Mouse (Mus musculus): Measurements from ENCODE around the gene Robo2. TPM values are rescaled to one million over a fixed set of nuclear protein-coding genes. Genes with fewer than 3 reads are reported as not detected.

The Robo2 gene
- total and polyA plus RNA-seq, 3 experiments: not detected

- no peaks in the 10 kb centered on the region for H3K79me2 ChIP-seq (ENCODE audit: control insufficient read depth, insufficient read depth, low read length, poor library complexity)
- TF ChIP-seq ELF1 (IDR thresholded peaks at IDR 0.05; ENCODE audit: low read depth, low read length) (no peak), E2F4 (IDR thresholded peaks at IDR 0.05; ENCODE audit: borderline replicate concordance, low read depth, low read length) (no peak), ETS1 (IDR thresholded peaks at IDR 0.05; ENCODE audit: low read depth, low read length) (no peak), GABPA (IDR thresholded peaks at IDR 0.05; ENCODE audit: low read depth, low read length) (no peak), EP300 (IDR thresholded peaks at IDR 0.05; ENCODE audit: low read depth in 1 of 2, low read length in 2 of 2) (no peak), CHD1 (IDR thresholded peaks at IDR 0.05; ENCODE audit: low read depth, low read length) (no peak), MYB (IDR thresholded peaks at IDR 0.05; ENCODE audit: low read depth, low read length) (no peak), USF2 (IDR thresholded peaks at IDR 0.05; ENCODE audit: borderline replicate concordance in 1 of 2, insufficient read depth in 1 of 2, low read depth in 1 of 2, low read length in 2 of 2) (no peak), HCFC1 (IDR thresholded peaks at IDR 0.05; ENCODE audit: low read depth, low read length) (no peak), NELFE (IDR thresholded peaks at IDR 0.05; ENCODE audit: low read depth, low read length) (no peak), SMC3 (IDR thresholded peaks at IDR 0.05; ENCODE audit: low read depth, low read length) (no peak), RCOR1 (IDR thresholded peaks at IDR 0.05; ENCODE audit: low read depth, low read length) (no peak), SIN3A (IDR thresholded peaks at IDR 0.05; ENCODE audit: low read length) (no peak), ZC3H11A (IDR thresholded peaks at IDR 0.05; ENCODE audit: low read depth, low read length) (no peak), UBTF (IDR thresholded peaks at IDR 0.05; ENCODE audit: borderline replicate concordance, insufficient read depth, low read depth, low read length) (no peak), POLR2AphosphoS5 (IDR thresholded peaks at IDR 0.05; ENCODE audit: borderline replicate concordance, low read depth, low read length) (no peak)
- no peak overlapping the region for H3K9ac ChIP-seq (ENCODE audit: control insufficient read depth, low read depth, low read length, poor library complexity, severe bottlenecking)
- DNase-seq (ENCODE audit: low read depth, low spot score): no peak
- H3K4me3 ChIP-seq (ENCODE audit: control insufficient read depth in 1 of 2, insufficient read depth in 1 of 2, low read depth in 2 of 2, low read length in 2 of 2): no peak overlapping the region
- no peaks in the 10 kb centered on the region for H3K9me3 ChIP-seq (replicated peaks; ENCODE audit: insufficient read depth, low read length)
- no peaks in the 10 kb centered on the region for H3K27me3 ChIP-seq (ENCODE audit: control insufficient read depth in 1 of 2, insufficient read depth in 2 of 2, low read length in 2 of 2)
- no peaks in the 10 kb centered on the region for H3K4me1 ChIP-seq (ENCODE audit: control insufficient read depth in 1 of 2, insufficient read depth in 2 of 2, low read length in 2 of 2)
- H3K36me3 ChIP-seq (ENCODE audit: control insufficient read depth in 1 of 2, insufficient read depth in 2 of 2, low read length in 2 of 2): no peaks in the 10 kb centered on the region
- no peak overlapping the region for H3K27ac ChIP-seq (ENCODE audit: control insufficient read depth, low read depth, low read length)
Observed at GRCm38 (mm10) chr16:73863748-73864147, 547.9 kb downstream of the Robo2 start.

GRCm38 (mm10) chr16:73858717-73859116, 552.9 kb downstream of the Robo2 start:
- no peaks in the 10 kb centered on the region for H3K27me3 ChIP-seq (ENCODE audit: control insufficient read depth in 1 of 2, insufficient read depth in 2 of 2, low read length in 2 of 2)
- H3K9me3 ChIP-seq (replicated peaks; ENCODE audit: insufficient read depth, low read length): no peaks in the 10 kb centered on the region
- no peak for DNase-seq (ENCODE audit: low read depth, low spot score)
- H3K79me2 ChIP-seq (ENCODE audit: control insufficient read depth, insufficient read depth, low read length, poor library complexity): no peaks in the 10 kb centered on the region
- H3K4me3 ChIP-seq (ENCODE audit: control insufficient read depth in 1 of 2, insufficient read depth in 1 of 2, low read depth in 2 of 2, low read length in 2 of 2): no peak overlapping the region
- H3K36me3 ChIP-seq (ENCODE audit: control insufficient read depth in 1 of 2, insufficient read depth in 2 of 2, low read length in 2 of 2): no peaks in the 10 kb centered on the region
- H3K9ac ChIP-seq (ENCODE audit: control insufficient read depth, low read depth, low read length, poor library complexity, severe bottlenecking): no peak overlapping the region
- H3K4me1 ChIP-seq (ENCODE audit: control insufficient read depth in 1 of 2, insufficient read depth in 2 of 2, low read length in 2 of 2): no peaks in the 10 kb centered on the region
- H3K27ac ChIP-seq (ENCODE audit: control insufficient read depth, low read depth, low read length): no peak overlapping the region
- TF ChIP-seq CHD2 (IDR thresholded peaks at IDR 0.05; ENCODE audit: low read length) (no peak), MAX (IDR thresholded peaks at IDR 0.05; ENCODE audit: low read length) (no peak), NRF1 (IDR thresholded peaks at IDR 0.05; ENCODE audit: insufficient read depth, low read depth, low read length, poor library complexity, severe bottlenecking) (no peak), MXI1 (IDR thresholded peaks at IDR 0.05; ENCODE audit: low read depth, low read length) (no peak), TCF12 (IDR thresholded peaks at IDR 0.05; ENCODE audit: low read depth, low read length) (no peak), POLR2A (IDR thresholded peaks at IDR 0.05; ENCODE audit: control insufficient read depth in 1 of 2, insufficient read depth in 1 of 2, low read depth in 1 of 2, low read length in 2 of 2, poor library complexity in 1 of 2) (no peak), USF2 (IDR thresholded peaks at IDR 0.05; ENCODE audit: borderline replicate concordance in 1 of 2, insufficient read depth in 1 of 2, low read depth in 1 of 2, low read length in 2 of 2) (no peak), USF1 (IDR thresholded peaks at IDR 0.05; ENCODE audit: low read depth, low read length) (no peak), RCOR1 (IDR thresholded peaks at IDR 0.05; ENCODE audit: low read depth, low read length) (no peak), JUND (IDR thresholded peaks at IDR 0.05; ENCODE audit: low read depth, low read length) (no peak), GABPA (IDR thresholded peaks at IDR 0.05; ENCODE audit: low read depth, low read length) (no peak), E2F4 (IDR thresholded peaks at IDR 0.05; ENCODE audit: borderline replicate concordance, low read depth, low read length) (no peak), KAT2A (conservative IDR thresholded peaks at IDR 0.05; ENCODE audit: low read depth, low read length) (no peak), ZNF384 (IDR thresholded peaks at IDR 0.05; ENCODE audit: low read depth, low read length) (no peak), EP300 (IDR thresholded peaks at IDR 0.05; ENCODE audit: low read depth in 1 of 2, low read length in 2 of 2) (no peak), ETS1 (IDR thresholded peaks at IDR 0.05; ENCODE audit: low read depth, low read length) (no peak), CHD1 (IDR thresholded peaks at IDR 0.05; ENCODE audit: low read depth, low read length) (no peak)

Data from MEL (cell line).